Mouse (Mus musculus): ENCODE measurements around the gene Cyp2a12.
"Not testable (repeated sequence)": the region's sequence is repeated elsewhere in the genome, so short reads cannot be mapped to it uniquely, and the experiment has no call there.

- not testable (repeated sequence) for TF ChIP-seq TAL1, GATA1 (IDR thresholded peaks at IDR 0.05; ENCODE audit: low read length)
Measured at GRCm38 (mm10) chr7:27048886-27049285, 20.0 kb downstream of the Cyp2a12 start.
